Mouse (Mus musculus) liver, embryonic 16.5 days (tissue): Measurements from ENCODE around the gene Slc30a7. TPM values are rescaled to one million over a fixed set of nuclear protein-coding genes. Genes with fewer than 3 reads are reported as not detected.

Experiments
- microRNA-seq: library from miRNA; unstranded; fragments of <30 nt; microRNA quantifications from one replicate; pipeline ENCODE4, GENCODE M21; 2016
- polyA plus RNA-seq: library from polyadenylated mRNA; unstranded; fragments of >200 nt; fragmentation: Nextera tagmentation; extraction: Ambion mirVana; gene quantifications from 2 replicates; pipeline ENCODE4 v1.2.1, GENCODE M21; 2015

Slc30a7 gene
- polyA plus RNA-seq, 1 experiment from 2014 or later = 10.2 TPM

Small RNA genes lying within 50 kb of the gene (microRNA-seq; reads per million reads assigned to microRNA genes)
- not detected for gene Mir669n

Other genes starting within 250 kb of the Slc30a7 start
- gene Dph5, start 119.6 kb downstream of the Slc30a7 start, polyA plus RNA-seq = 13.6 and 15.4 TPM in 2 replicates
- 3.2 and 4.0 TPM in 2 replicates for gene Extl2, start 56 bp upstream of the Slc30a7 start, polyA plus RNA-seq
- 109 and 110 TPM in 2 replicates for gene Vcam1, start 122.3 kb upstream of the Slc30a7 start, polyA plus RNA-seq
- 0.09 and 0.22 TPM in 2 replicates for gene Gpr88, start 246.1 kb upstream of the Slc30a7 start, polyA plus RNA-seq